Mouse (Mus musculus) intestine, postnatal 0 days (tissue): ENCODE results near the gene Mfsd4a. TPM values are rescaled to one million over a fixed set of nuclear protein-coding genes. Genes with fewer than 3 reads are reported as not detected.

Experiments
- ATAC-seq: fragments of 200-750 bp; cut with Nextera tagmentation; 2 replicates; pipeline ENCODE4 v1.8.0; 2017; ENCODE audit warnings: mild to moderate bottlenecking, moderate TSS enrichment, moderate library complexity
- H3K27ac ChIP-seq: fragments of 300-500 bp; sonication (generic); 2 replicates; pipeline ENCODE4 v1.5.1; 2014; ENCODE audit warnings: mild to moderate bottlenecking, low read depth, low read length, moderate library complexity
- H3K27me3 ChIP-seq: fragments of 300-500 bp; sonication (generic); replicated peaks from 2 replicates; pipeline ENCODE4 v1.6.1; 2014; ENCODE audit warnings: low read length, mixed read lengths; ENCODE audit not compliant: control insufficient read depth, insufficient read depth
- H3K36me3 ChIP-seq: fragments of 300-500 bp; sonication (generic); 2 replicates; pipeline ENCODE4 v1.6.1; 2014; ENCODE audit warnings: mild to moderate bottlenecking, moderate library complexity; ENCODE audit not compliant: control insufficient read depth, insufficient read depth
- H3K4me1 ChIP-seq: fragments of 300-500 bp; sonication (generic); replicated peaks from 2 replicates; pipeline ENCODE4 v1.6.1; 2014; ENCODE audit warnings: antibody characterized with exemption, low read length, mixed read lengths; ENCODE audit not compliant: control insufficient read depth, insufficient read depth
- H3K4me2 ChIP-seq: fragments of 300-500 bp; sonication (generic); replicated peaks from 2 replicates; pipeline ENCODE4 v1.6.1; 2014; ENCODE audit warnings: low read depth, mild to moderate bottlenecking, moderate library complexity
- H3K4me3 ChIP-seq: fragments of 300-500 bp; sonication (generic); 2 replicates; pipeline ENCODE4 v1.5.1; 2014; ENCODE audit warnings: low read depth, low read length
- H3K9ac ChIP-seq: fragments of 300-500 bp; sonication (generic); 2 replicates; pipeline ENCODE4 v1.6.1; 2014; ENCODE audit warnings: mild to moderate bottlenecking, low read depth, low read length
- H3K9me3 ChIP-seq: fragments of 300-500 bp; sonication (generic); 2 replicates; pipeline ENCODE4 v1.6.1; 2016; ENCODE audit warnings: mixed run types; ENCODE audit not compliant: control insufficient read depth
- CTCF ChIP-seq: sonication (generic); IDR thresholded peaks from 2 replicates; pipeline ENCODE4 v1.5.1; 2016; ENCODE audit warnings: low read depth, mild to moderate bottlenecking, control low read depth, antibody characterized with exemption, moderate library complexity
- whole genome bisulfite sequencing: fragments of 180-500 bp; shearing (Covaris S2); extraction: QIAGEN DNeasy Blood & Tissue Kit; methylation state at CpG from one replicate; pipeline ENCODE4 v1.1.7; 2014; 5-methylcytosine and 5-hydroxymethylcytosine counted together
- polyA plus RNA-seq: library from polyadenylated mRNA; unstranded; fragments of >200 nt; fragmentation: Nextera tagmentation; extraction: Ambion mirVana; gene quantifications from 2 replicates; pipeline ENCODE4 v1.2.1, GENCODE M21; 2015

Gene Mfsd4a
- polyA plus RNA-seq, 1 experiment from 2014 or later, result 6.1 TPM

GRCm38 (mm10) chr1:132061750-132062541 lies 5.9 kb downstream of the Mfsd4a start:
- Histone ChIP-seq H3K4me1 (peaks cover 7% of the 10 kb centered on the region), H3K27me3 (peaks cover 4% of the 10 kb centered on the region), H3K4me3 (no peak overlapping the region), H3K9me3 (no peaks in the 10 kb centered on the region), H3K9ac (no peak overlapping the region), H3K4me2 (peak overlapping the region; percentile 27; the same call in 1 of the 2 replicates), H3K36me3 (no peaks in the 10 kb centered on the region), H3K27ac (peak overlapping the region; percentile 81)
- peak; percentile 75 for ATAC-seq
- whole genome bisulfite sequencing, result 27% methylated on average over 6 of the region's 6 CpGs
- TF ChIP-seq CTCF, result no peak

DNA sequence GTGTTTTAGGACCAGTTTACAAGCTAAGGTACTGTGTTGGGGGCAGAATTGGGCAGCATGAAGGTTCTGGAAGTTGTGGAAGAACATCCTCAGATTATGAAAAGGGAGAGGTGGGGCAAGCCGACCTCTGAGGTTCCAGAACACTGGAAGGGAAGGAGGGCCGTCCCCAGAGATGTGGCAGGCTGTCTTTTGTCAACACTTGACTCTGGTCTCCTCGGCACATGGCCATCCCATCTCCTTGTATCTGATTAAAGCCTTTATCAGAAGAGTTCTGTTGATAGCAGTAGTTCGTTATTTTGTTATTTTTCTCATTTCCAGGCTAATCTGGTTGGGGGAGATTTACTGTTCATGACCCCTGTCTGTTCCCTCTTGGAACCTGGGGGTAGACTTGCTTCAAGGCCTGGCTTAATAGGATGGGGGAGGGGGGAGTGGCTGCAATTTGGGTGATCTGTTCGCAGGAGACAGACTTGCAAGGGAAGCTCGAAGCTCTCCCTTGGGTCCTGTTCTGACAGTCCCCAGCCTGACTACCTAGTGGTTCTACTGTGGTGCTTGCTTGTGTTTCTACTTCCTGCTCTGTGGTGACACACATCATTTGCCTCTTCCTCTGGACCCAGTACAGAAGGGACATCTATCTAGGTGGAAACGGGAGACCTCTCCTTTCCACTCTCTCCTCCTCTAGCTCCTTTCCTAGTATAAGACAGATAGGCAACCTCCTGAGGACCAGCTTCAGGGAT lies 7.7 kb downstream of the Mfsd4a start:
- no peaks in the 10 kb centered on the region for H3K27me3 ChIP-seq
- H3K4me3 ChIP-seq, result no peak overlapping the region
- H3K9ac ChIP-seq, result no peak overlapping the region
- no peak overlapping the region for H3K4me2 ChIP-seq
- H3K4me1 ChIP-seq, result peaks cover 7% of the 10 kb centered on the region
- H3K36me3 ChIP-seq, result no peaks in the 10 kb centered on the region
- H3K9me3 ChIP-seq, result no peaks in the 10 kb centered on the region
- TF ChIP-seq CTCF, result no peak
- WGBS, result 61% methylated on average over 7 of the region's 7 CpGs
- ATAC-seq, result no peak
- no peak overlapping the region for H3K27ac ChIP-seq

GRCm38 (mm10) chr1:132058558-132058957 lies 9.3 kb downstream of the Mfsd4a start:
- H3K4me3 ChIP-seq, result no peak overlapping the region
- 0 out of 2 replicates have a peak, but pooled peaks have one; percentile 17 for ATAC-seq
- no peaks in the 10 kb centered on the region for H3K27me3 ChIP-seq
- H3K4me2 ChIP-seq, result no peak overlapping the region
- peak overlapping the region; percentile 50 for H3K27ac ChIP-seq
- WGBS, result 62% methylated on average over 5 of the region's 5 CpGs
- peaks cover 7% of the 10 kb centered on the region for H3K4me1 ChIP-seq
- no peak for TF ChIP-seq CTCF
- H3K9ac ChIP-seq, result no peak overlapping the region
- no peaks in the 10 kb centered on the region for H3K9me3 ChIP-seq
- no peaks in the 10 kb centered on the region; the same call in 1 of the 2 replicates for H3K36me3 ChIP-seq

DNA sequence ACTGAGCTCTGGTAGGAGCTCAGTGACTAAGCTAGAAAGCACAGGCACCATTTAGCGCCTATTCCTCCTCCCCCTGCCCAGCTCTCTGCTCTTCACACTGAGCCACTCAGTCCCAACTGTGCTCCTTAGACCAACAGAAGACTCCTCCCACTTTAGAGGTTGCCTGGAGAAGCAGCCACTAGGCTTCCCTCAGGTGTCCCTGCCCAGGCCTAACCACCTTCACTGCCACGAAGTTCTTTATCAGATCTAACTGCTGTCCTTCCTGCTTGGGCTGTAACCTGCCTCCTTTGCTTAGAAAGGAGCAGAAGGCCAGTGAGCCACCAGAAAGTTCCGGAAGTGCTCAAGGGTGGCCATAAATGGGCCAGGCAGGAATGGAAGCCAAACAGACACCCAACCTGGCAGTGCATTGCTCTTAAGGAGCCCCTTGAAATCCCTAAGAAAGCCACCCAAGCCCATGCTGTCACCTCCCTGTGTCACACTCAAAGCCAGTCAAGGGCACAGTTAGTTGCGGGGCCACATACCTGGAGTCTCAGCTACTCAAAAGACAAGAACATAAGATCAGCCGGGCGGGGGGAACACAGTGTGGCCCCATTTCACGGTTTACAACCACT lies 12.7 kb downstream of the Mfsd4a start:
- no peaks in the 10 kb centered on the region for H3K27me3 ChIP-seq
- no peak overlapping the region for H3K9ac ChIP-seq
- no peaks in the 10 kb centered on the region for H3K9me3 ChIP-seq
- H3K4me2 ChIP-seq, result no peak overlapping the region
- peak; percentile 76 for ATAC-seq
- WGBS, result 71% methylated on average over 7 of the region's 7 CpGs
- H3K27ac ChIP-seq, result peak overlapping the region; percentile 57; the same call in 1 of the 2 replicates
- H3K4me3 ChIP-seq, result no peak overlapping the region
- peaks cover 5% of the 10 kb centered on the region for H3K4me1 ChIP-seq
- TF ChIP-seq CTCF, result no peak
- H3K36me3 ChIP-seq, result no peaks in the 10 kb centered on the region; the same call in 1 of the 2 replicates

- no peak for TF ChIP-seq CTCF
- Histone ChIP-seq H3K36me3 (no peaks in the 10 kb centered on the region; the same call in 1 of the 2 replicates), H3K9me3 (no peaks in the 10 kb centered on the region), H3K4me1 (peaks cover 5% of the 10 kb centered on the region), H3K27ac (no peak overlapping the region), H3K9ac (no peak overlapping the region), H3K4me3 (no peak overlapping the region), H3K4me2 (no peak overlapping the region), H3K27me3 (no peaks in the 10 kb centered on the region)
- 53% methylated on average over 3 of the region's 3 CpGs for WGBS
- ATAC-seq, result no peak
Measured at GRCm38 (mm10) chr1:132054387-132054786, 13.5 kb downstream of the Mfsd4a start.

DNA sequence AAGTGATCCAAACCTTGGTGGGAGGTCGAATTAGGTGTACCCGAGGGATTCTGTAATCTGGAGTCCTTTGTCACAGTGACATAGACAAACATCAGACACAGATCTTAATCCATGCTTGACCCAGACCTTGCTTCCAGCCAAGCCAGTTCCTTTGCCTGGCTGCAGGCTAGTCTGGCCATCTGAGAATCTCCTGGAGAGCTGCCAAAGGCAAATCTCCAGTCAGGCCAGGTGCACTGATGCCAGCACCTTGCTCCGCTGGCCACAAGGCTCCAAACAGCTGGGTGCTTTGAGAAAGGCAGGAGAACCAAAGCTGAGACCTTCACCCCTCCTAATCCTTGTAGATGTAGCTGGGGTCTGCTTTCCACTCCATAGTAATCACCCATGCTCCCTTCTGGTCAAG lies 16.1 kb downstream of the Mfsd4a start:
- ATAC-seq, result no peak
- no peak for TF ChIP-seq CTCF
- Histone ChIP-seq H3K9me3 (no peaks in the 10 kb centered on the region), H3K36me3 (no peaks in the 10 kb centered on the region; the same call in 1 of the 2 replicates), H3K27ac (no peak overlapping the region), H3K9ac (no peak overlapping the region), H3K4me2 (no peak overlapping the region), H3K27me3 (no peaks in the 10 kb centered on the region), H3K4me3 (no peak overlapping the region), H3K4me1 (no peaks in the 10 kb centered on the region)
- 60% methylated on average over 3 of the region's 3 CpGs for WGBS
